Mouse (Mus musculus): ENCODE measurements around the gene Tbc1d12.

Gene Tbc1d12

GRCm38 (mm10) chr19:38915677-38916076, 79.3 kb downstream of the Tbc1d12 start:
- DNase-seq, result peak; percentile 51

GRCm38 (mm10) chr19:38928481-38929158, 92.2 kb downstream of the Tbc1d12 start:
- DNase-seq, result no peak

DNA sequence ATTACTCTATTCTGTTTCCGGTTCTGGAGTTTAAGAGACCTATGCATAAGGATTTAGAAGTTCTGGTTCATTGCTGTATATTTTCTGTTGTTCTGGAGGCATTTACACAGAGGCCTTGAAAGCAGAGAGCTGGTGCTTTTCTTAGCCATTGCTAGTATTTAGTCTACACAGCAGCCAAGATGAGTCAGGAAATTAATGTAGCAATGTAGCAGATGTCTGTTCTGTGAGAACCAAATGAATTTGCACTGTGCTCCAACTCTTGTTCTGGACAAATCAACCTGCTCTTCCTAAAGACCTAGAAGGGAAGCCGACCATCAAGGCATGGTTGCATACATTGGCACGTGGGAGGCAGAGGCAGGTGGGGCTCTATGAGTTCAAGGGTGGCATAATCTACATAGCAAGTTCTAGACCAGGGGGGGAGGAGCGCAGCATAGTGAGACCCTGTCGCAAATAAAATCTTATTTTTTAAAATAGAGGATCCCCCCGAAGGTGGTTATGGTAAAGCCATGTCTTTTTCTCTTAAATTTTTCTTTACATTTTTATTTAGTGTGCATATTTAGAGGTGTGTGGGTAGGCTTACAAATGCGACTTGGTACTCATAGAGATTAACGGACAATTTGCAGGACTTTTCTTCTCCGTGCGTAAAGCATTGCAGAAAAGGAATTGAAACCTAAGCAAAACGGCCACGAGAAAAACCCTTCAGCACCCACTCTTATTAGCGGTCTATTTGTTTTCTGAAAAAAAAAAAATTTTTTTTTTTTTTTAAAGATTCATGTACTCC, 93.3 kb downstream of the Tbc1d12 start:
- DNase-seq, result no peak

GRCm38 (mm10) chr19:38930252-38930787, 93.9 kb downstream of the Tbc1d12 start:
- DNase-seq, result no peak

GRCm38 (mm10) chr19:38930788-38931565, 94.6 kb downstream of the Tbc1d12 start, which contains the start of gene Hells:
Gene Hells (plus strand): TSS chr19:38930915.
- peak; percentile 89 for DNase-seq

- no peak for DNase-seq
Observed at GRCm38 (mm10) chr19:38931566-38931890, 95.1 kb downstream of the Tbc1d12 start.

- no peak for DNase-seq
Observed at GRCm38 (mm10) chr19:38944590-38945307, 108.4 kb downstream of the Tbc1d12 start.

Measured in right cerebral cortex, postnatal 4 days (tissue).